Mouse (Mus musculus) heart, embryonic 14.5 days (tissue): Measurements from ENCODE around the gene Ogdh. TPM values are rescaled to one million over a fixed set of nuclear protein-coding genes. Genes with fewer than 3 reads are reported as not detected.

Experiments used
- ATAC-seq: fragments of 200-750 bp; cut with Nextera tagmentation; 2 replicates; pipeline ENCODE4 v1.8.0; 2017; ENCODE audit warnings: low read depth, moderate TSS enrichment; ENCODE audit not compliant: insufficient number of reproducible peaks, insufficient read depth, low FRiP score
- H3K27ac ChIP-seq, 2 experiments: fragments of 200-500 bp in 1 of 2; fragments of 300-500 bp in 1 of 2; sonication (generic) in 1 of 2; replicated peaks in 1 of 2; 2 replicates each; pipeline ENCODE4 v1.5.1; 2012 to 2014; ENCODE audit warnings: low read depth in 2 of 2, low read length in 2 of 2, control low read depth in 1 of 2, mild to moderate bottlenecking in 1 of 2, mixed read lengths in 1 of 2; ENCODE audit not compliant: control insufficient read depth in 1 of 2, insufficient read depth in 1 of 2
- H3K27me3 ChIP-seq: fragments of 300-500 bp; sonication (generic); 2 replicates; pipeline ENCODE4 v1.6.1; 2014; ENCODE audit warnings: mild to moderate bottlenecking, low read length, control low read depth; ENCODE audit not compliant: control insufficient read depth, insufficient read depth
- H3K36me3 ChIP-seq: fragments of 300-500 bp; sonication (generic); 2 replicates; pipeline ENCODE4 v1.6.1; 2014; ENCODE audit warnings: mild to moderate bottlenecking, control low read depth, low read length, mixed read lengths; ENCODE audit not compliant: control insufficient read depth, insufficient read depth
- H3K4me1 ChIP-seq, 2 experiments: fragments of 200-500 bp in 1 of 2; fragments of 300-500 bp in 1 of 2; sonication (generic) in 1 of 2; 2 replicates each; pipeline ENCODE4 v1.6.1; 2012 to 2014; ENCODE audit warnings: low read length in 2 of 2, control low read depth in 1 of 2, mixed read lengths in 1 of 2; ENCODE audit not compliant: control insufficient read depth in 2 of 2, insufficient read depth in 2 of 2
- H3K4me2 ChIP-seq: fragments of 300-500 bp; sonication (generic); 2 replicates; pipeline ENCODE4 v1.6.1; 2014; ENCODE audit warnings: mild to moderate bottlenecking, low read length
- H3K4me3 ChIP-seq, 2 experiments: fragments of 200-500 bp in 1 of 2; fragments of 300-500 bp in 1 of 2; sonication (generic) in 1 of 2; 2 replicates each; pipeline ENCODE4 v1.5.1; 2012 to 2014; ENCODE audit warnings: low read length in 2 of 2, mild to moderate bottlenecking in 2 of 2, control low read depth in 1 of 2, low read depth in 1 of 2, moderate library complexity in 1 of 2; ENCODE audit not compliant: control insufficient read depth in 1 of 2, insufficient read depth in 1 of 2
- H3K9ac ChIP-seq: fragments of 300-500 bp; sonication (generic); 2 replicates; pipeline ENCODE4 v1.6.1; 2014; ENCODE audit warnings: mild to moderate bottlenecking, low read length
- H3K9me3 ChIP-seq: fragments of 300-500 bp; sonication (generic); 2 replicates; pipeline ENCODE4 v1.6.1; 2016; ENCODE audit warnings: low read length, control low read depth; ENCODE audit not compliant: control insufficient read depth
- WGBS: fragments of 180-500 bp; shearing (Covaris S2); extraction: QIAGEN DNeasy Blood & Tissue Kit; methylation state at CpG from one replicate; pipeline ENCODE4 v1.1.7; 2014; 5-methylcytosine and 5-hydroxymethylcytosine counted together
- polyA plus RNA-seq: library from polyadenylated mRNA; unstranded; fragments of >200 nt; fragmentation: Nextera tagmentation; extraction: Ambion mirVana; gene quantifications from 2 replicates; pipeline ENCODE4 v1.2.1, GENCODE M21; 2014

The Ogdh gene
- polyA plus RNA-seq, 1 experiment from 2014 or later = 245 TPM

DNA sequence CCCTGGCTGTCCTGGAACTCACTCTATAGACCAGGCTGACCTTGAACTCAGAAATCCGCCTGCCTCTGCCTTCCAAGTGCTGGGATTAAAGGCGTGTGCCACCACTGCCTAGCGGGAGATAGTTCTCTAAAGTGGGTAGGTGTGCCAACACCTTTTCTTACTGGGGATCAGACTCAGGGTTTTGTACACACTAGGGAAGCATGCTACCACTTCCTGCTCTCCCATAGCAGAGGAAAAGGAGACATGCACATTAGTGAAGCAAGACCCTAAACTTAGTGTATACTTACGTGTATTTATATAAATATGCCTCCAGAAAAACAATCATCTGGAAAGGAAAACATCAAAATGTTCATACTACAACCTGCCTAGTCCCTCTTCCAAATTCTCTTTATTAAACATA lies 54.5 kb downstream of the Ogdh start:
- H3K36me3 ChIP-seq = peaks cover 99% of the 10 kb centered on the region
- no peak overlapping the region for H3K9ac ChIP-seq
- no peaks in the 10 kb centered on the region for H3K27me3 ChIP-seq
- H3K27ac ChIP-seq = no peak overlapping the region
- no peak overlapping the region for H3K4me2 ChIP-seq
- H3K4me1 ChIP-seq = no peaks in the 10 kb centered on the region
- H3K9me3 ChIP-seq = no peaks in the 10 kb centered on the region
- H3K4me3 ChIP-seq = no peak overlapping the region
- ATAC-seq = no peak
- WGBS = 91% methylated on average over 4 of the region's 4 CpGs

DNA sequence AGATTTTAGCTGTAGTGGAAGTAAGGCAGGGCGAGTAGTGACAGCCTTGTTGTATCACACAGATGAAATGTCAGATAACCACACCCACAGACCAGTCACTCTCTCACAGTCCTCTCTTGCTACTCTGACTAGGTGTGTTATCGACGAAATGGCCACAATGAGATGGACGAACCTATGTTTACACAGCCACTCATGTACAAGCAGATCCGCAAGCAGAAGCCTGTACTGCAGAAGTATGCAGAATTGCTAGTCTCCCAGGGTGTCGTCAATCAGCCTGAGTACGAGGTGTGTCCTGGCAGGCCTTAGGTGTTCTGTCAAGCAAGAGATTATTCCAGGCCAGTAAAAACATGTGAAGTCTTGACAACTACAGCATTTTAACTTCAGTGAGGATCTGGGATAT lies 55.5 kb downstream of the Ogdh start:
- Histone ChIP-seq H3K4me2 (no peak overlapping the region), H3K27me3 (no peaks in the 10 kb centered on the region), H3K4me1 (no peaks in the 10 kb centered on the region), H3K9ac (no peak overlapping the region), H3K4me3 (no peak overlapping the region), H3K36me3 (peaks cover 97% of the 10 kb centered on the region), H3K9me3 (no peaks in the 10 kb centered on the region), H3K27ac (no peak overlapping the region)
- WGBS = 87% methylated on average over 7 of the region's 7 CpGs
- no peak for ATAC-seq

DNA sequence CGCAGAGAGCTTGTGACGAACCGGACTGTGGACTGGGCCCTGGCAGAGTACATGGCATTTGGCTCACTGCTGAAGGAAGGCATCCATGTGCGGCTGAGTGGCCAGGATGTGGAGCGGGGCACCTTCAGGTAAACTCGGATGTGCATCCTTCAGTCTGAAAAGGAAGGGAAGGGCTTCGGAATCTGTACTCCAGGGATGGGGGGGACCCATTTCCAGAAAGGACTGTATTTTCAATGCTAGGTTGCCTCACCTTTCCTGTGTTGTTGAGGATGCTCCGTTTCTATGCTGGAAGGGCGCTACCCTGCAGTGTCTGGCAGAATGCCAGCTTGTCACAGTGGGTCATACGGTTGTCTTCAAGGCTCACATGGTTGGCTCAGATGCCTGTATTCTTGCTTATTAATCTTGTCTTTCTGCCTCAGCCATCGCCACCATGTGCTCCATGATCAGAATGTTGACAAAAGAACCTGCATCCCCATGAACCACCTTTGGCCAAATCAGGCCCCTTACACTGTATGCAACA lies 57.3 kb downstream of the Ogdh start:
- 87% methylated on average over 11 of the region's 11 CpGs for WGBS
- H3K36me3 ChIP-seq = peaks cover 98% of the 10 kb centered on the region
- H3K9ac ChIP-seq = no peak overlapping the region
- H3K27me3 ChIP-seq = no peaks in the 10 kb centered on the region
- no peaks in the 10 kb centered on the region for H3K9me3 ChIP-seq
- ATAC-seq = no peak
- no peak overlapping the region for H3K27ac ChIP-seq
- H3K4me1 ChIP-seq = no peaks in the 10 kb centered on the region
- H3K4me3 ChIP-seq = no peak overlapping the region
- H3K4me2 ChIP-seq = no peak overlapping the region

DNA sequence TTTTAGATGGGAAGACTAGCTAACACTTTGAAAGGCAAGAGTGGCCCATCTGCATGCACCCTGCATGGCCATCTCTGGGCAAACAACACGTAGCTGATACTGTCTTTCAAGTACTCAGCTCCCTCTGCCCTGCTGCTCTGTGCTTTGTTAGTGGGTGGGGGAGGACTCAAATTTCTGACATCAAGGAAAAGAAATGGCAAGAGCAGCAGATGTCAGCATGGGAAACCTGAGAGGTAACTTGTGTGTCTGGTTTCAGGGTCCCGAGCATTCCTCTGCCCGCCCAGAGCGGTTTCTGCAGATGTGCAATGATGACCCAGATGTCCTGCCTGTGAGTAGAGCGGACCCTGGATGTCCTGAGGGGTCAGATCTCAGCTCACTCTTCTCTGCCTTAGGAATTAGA lies 58.2 kb downstream of the Ogdh start:
- Histone ChIP-seq H3K4me1 (no peaks in the 10 kb centered on the region), H3K27ac (no peak overlapping the region), H3K9me3 (no peaks in the 10 kb centered on the region), H3K4me3 (no peak overlapping the region), H3K36me3 (peaks cover 98% of the 10 kb centered on the region), H3K4me2 (no peak overlapping the region), H3K9ac (no peak overlapping the region), H3K27me3 (no peaks in the 10 kb centered on the region)
- WGBS = 99% methylated on average over 5 of the region's 5 CpGs
- ATAC-seq = no peak

DNA sequence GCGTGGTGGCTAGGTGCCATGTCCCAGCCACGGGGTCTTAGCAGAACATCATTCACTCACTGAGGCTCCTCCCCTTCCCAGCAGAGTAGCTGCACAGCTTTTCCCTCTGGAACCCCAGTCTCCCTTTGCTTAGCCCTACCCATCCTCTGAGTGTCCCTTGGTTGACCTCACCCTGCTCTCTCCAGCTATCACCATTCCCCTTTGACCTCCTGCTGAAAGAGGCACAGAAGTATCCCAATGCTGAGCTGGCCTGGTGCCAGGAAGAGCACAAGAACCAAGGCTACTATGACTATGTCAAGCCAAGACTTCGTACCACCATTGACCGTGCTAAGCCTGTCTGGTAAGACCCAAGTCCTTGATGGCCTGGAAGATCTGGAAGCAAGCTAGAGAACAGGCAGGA lies 63.7 kb downstream of the Ogdh start:
- H3K36me3 ChIP-seq = peaks cover 74% of the 10 kb centered on the region
- no peaks in the 10 kb centered on the region for H3K27me3 ChIP-seq
- no peak overlapping the region for H3K4me3 ChIP-seq
- no peak overlapping the region for H3K9ac ChIP-seq
- H3K27ac ChIP-seq = no peak overlapping the region
- H3K4me2 ChIP-seq = no peak overlapping the region
- WGBS = 77% methylated on average over 4 of the region's 4 CpGs
- no peaks in the 10 kb centered on the region for H3K9me3 ChIP-seq
- ATAC-seq = no peak
- H3K4me1 ChIP-seq = no peaks in the 10 kb centered on the region

DNA sequence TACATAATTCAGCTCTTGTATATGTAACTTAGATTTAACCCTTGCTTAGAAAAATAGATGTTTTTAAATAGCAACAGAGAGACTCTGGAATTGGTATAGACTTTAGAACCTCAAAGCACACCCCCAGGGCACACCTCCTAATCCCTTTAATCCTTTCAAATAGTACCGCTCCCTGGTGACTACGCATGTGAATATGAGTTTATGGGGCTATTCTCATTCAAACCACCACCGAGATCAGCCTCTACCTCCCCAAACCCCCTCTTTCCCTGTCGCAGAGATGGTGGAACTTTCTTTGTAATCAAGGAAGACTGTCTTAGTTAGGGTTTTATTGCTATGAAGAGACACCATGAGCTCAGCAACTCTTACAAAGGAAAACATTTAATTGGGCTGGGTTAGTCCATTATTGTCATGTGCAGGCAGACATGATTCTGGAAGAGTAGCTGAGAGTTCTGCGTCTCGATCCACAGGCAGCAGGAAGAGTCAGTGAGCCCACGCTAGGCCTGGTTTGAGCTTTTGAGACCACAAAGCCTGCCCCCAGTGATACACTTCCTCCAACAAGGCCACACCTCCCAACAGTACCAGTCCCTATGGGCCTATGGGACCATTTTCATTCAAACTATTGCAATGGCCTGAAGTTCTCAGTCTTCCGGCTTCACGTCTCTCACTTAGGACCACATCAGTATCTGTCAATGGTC lies 73.3 kb downstream of the Ogdh start:
- WGBS = 88% methylated on average over 9 of the region's 9 CpGs
- H3K4me3 ChIP-seq = no peak overlapping the region

DNA sequence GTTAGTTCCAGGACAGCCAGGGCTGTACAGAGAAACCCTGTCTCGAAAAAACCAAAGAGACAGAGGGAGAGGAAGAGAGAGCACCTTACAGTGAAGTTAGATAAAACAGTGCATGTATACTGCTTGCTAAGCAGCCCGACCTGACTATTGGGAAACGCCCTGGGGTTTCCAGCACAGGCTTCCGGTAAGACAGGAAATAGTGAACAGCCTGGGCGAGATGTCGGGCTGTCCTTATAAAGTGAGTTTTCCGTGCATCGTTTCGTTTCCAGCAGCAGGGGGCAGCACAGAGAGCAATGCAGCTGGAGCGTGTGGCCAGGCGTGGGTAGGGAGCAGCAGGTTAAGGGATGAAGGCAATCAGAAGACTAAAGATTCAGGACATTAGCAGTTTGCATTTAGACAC lies 74.5 kb downstream of the Ogdh start:
- H3K27me3 ChIP-seq = no peaks in the 10 kb centered on the region
- no peaks in the 10 kb centered on the region for H3K36me3 ChIP-seq
- 0 out of 4 replicates have a peak overlapping the region, but pooled peaks of 1 of the 2 experiments have one; percentile 14 for H3K27ac ChIP-seq
- no peak overlapping the region for H3K4me3 ChIP-seq
- H3K4me2 ChIP-seq = no peak overlapping the region
- H3K9ac ChIP-seq = no peak overlapping the region
- H3K4me1 ChIP-seq = no peaks in the 10 kb centered on the region
- ATAC-seq = peak; percentile 43; the same call in 1 of the 2 replicates
- WGBS = 17% methylated on average over 11 of the region's 11 CpGs
- H3K9me3 ChIP-seq = no peaks in the 10 kb centered on the region

More for the DNA sequence above, 73.3 kb downstream of the Ogdh start:
- Histone ChIP-seq H3K27me3 (no peaks in the 10 kb centered on the region), H3K9ac (no peak overlapping the region), H3K4me2 (no peak overlapping the region), H3K9me3 (no peaks in the 10 kb centered on the region), H3K4me1 (no peaks in the 10 kb centered on the region), H3K27ac (no peak overlapping the region), H3K36me3 (no peaks in the 10 kb centered on the region)
- ATAC-seq = no peak

DNA sequence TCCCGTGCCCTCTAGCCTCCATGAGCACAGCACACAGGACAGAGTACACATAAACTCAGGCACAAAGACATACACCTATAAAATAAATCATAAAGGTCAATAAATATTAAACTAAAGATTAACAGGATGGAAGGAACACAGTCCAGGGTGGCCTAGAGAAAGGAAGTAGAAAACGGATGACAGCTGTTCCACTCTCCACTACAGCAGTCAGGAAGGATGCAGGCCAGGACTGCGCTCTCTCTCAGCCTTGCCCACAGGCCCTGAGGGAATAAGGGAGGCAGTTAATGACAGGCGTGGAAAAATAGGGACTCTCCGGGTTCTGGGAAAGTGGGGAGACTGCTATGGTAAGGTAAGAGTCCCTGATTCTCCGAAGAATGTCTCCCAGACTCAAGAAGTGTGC lies 75.0 kb downstream of the Ogdh start:
- Histone ChIP-seq H3K27me3 (no peaks in the 10 kb centered on the region), H3K4me2 (no peak overlapping the region), H3K4me1 (no peaks in the 10 kb centered on the region), H3K36me3 (no peaks in the 10 kb centered on the region), H3K9ac (no peak overlapping the region), H3K27ac (0 out of 4 replicates have a peak overlapping the region, but pooled peaks of 1 of the 2 experiments have one; percentile 14), H3K4me3 (no peak overlapping the region), H3K9me3 (no peaks in the 10 kb centered on the region)
- ATAC-seq = no peak
- 75% methylated on average over 6 of the region's 6 CpGs for WGBS
